Mouse (Mus musculus) lung, postnatal 14 days (tissue): Measurements from ENCODE around the gene Syngr4.
A peak's percentile ranks its signal among the peaks of the same experiment; 100 is the strongest.
"Not testable (repeated sequence)": the region's sequence is repeated elsewhere in the genome, so short reads cannot be mapped to it uniquely, and the experiment has no call there.

Experiments used
- DNase-seq: peaks from one replicate; pipeline ENCODE4 v3.0.0; 2021

Syngr4 gene

GRCm38 (mm10) chr7:45915011-45915410, 18.5 kb upstream of the Syngr4 start:
- DNase-seq: no peak

- no peak for DNase-seq
Observed at GRCm38 (mm10) chr7:45914067-45914466, 17.6 kb upstream of the Syngr4 start.

- DNase-seq: no peak
Observed at GRCm38 (mm10) chr7:45909145-45909544, 12.6 kb upstream of the Syngr4 start.

- no peak for DNase-seq
Observed at GRCm38 (mm10) chr7:45908384-45908783, 11.9 kb upstream of the Syngr4 start.

- DNase-seq: no peak
Observed at GRCm38 (mm10) chr7:45906622-45907021, 10.1 kb upstream of the Syngr4 start.

- no peak for DNase-seq
Observed at GRCm38 (mm10) chr7:45902481-45903002, 6.0 kb upstream of the Syngr4 start.

- peak; percentile 19 for DNase-seq
Observed at GRCm38 (mm10) chr7:45901562-45901961, 5.0 kb upstream of the Syngr4 start.

- DNase-seq: peak; percentile 17
Observed at GRCm38 (mm10) chr7:45898125-45898524, 1.6 kb upstream of the Syngr4 start.

GRCm38 (mm10) chr7:45897258-45897757, 794 bp upstream of the Syngr4 start:
- peak; percentile 57 for DNase-seq

GRCm38 (mm10) chr7:45895931-45896516, 490 bp downstream of the Syngr4 start:
- DNase-seq: no peak

- DNase-seq: no peak
Observed at GRCm38 (mm10) chr7:45892651-45893050, 3.9 kb downstream of the Syngr4 start.

- no peak for DNase-seq
Observed at GRCm38 (mm10) chr7:45887246-45887645, 9.3 kb downstream of the Syngr4 start.

GRCm38 (mm10) chr7:45881011-45881410, 15.5 kb downstream of the Syngr4 start:
- DNase-seq: no peak

GRCm38 (mm10) chr7:45880531-45880930, 16.0 kb downstream of the Syngr4 start:
- DNase-seq: no peak

GRCm38 (mm10) chr7:45878278-45878677, 18.2 kb downstream of the Syngr4 start, which contains the start of gene Grin2d:
Grin2d (minus strand) TSS chr7:45878378.
- not testable (repeated sequence) for DNase-seq

- DNase-seq: no peak
Observed at GRCm38 (mm10) chr7:45876895-45877294, 19.6 kb downstream of the Syngr4 start.

GRCm38 (mm10) chr7:45873061-45873947, 23.2 kb downstream of the Syngr4 start:
- DNase-seq: peak; percentile 67

- peak; percentile 92 for DNase-seq
Observed at GRCm38 (mm10) chr7:45872624-45873023, 23.9 kb downstream of the Syngr4 start, which contains the start of gene Kdelr1. Kdelr1 (plus strand) TSS chr7:45872772.

GRCm38 (mm10) chr7:45870282-45871058, 26.0 kb downstream of the Syngr4 start:
- no peak for DNase-seq

GRCm38 (mm10) chr7:45869787-45870186, 26.7 kb downstream of the Syngr4 start:
- no peak for DNase-seq

GRCm38 (mm10) chr7:45869107-45869670, 27.3 kb downstream of the Syngr4 start:
- no peak for DNase-seq

- no peak for DNase-seq
Observed at GRCm38 (mm10) chr7:45867871-45868270, 28.6 kb downstream of the Syngr4 start.
